Mouse (Mus musculus) myocyte (in vitro differentiated cells): ENCODE data around the gene Fam193a. TPM values are rescaled to one million over a fixed set of nuclear protein-coding genes. Genes with fewer than 3 reads are reported as not detected.

ENCODE experiments used
- H3K27me3 ChIP-seq: one replicate; pipeline ENCODE4 v1.6.1; 2011; ENCODE audit not compliant: control insufficient read depth, insufficient read depth, insufficient read length
- H3K36me3 ChIP-seq: one replicate; pipeline ENCODE4 v1.6.1; 2011; ENCODE audit not compliant: control insufficient read depth, insufficient read depth
- H3K4me2 ChIP-seq: one replicate; pipeline ENCODE4 v1.6.1; 2011; ENCODE audit warnings: low read depth, control low read depth
- H3K4me3 ChIP-seq: one replicate; pipeline ENCODE4 v1.5.1; 2011; ENCODE audit warnings: mild to moderate bottlenecking, control low read depth, moderate library complexity
- H3K79me2 ChIP-seq: one replicate; pipeline ENCODE4 v1.6.1; 2011; ENCODE audit not compliant: control insufficient read depth, insufficient read depth
- H3ac ChIP-seq: one replicate; pipeline ENCODE4 v1.6.1; 2011; ENCODE audit not compliant: control insufficient read depth, insufficient read length
- CEBPB ChIP-seq: IDR thresholded peaks from 2 replicates; pipeline ENCODE4 v1.6.1; 2011; ENCODE audit warnings: mild to moderate bottlenecking, moderate library complexity; ENCODE audit not compliant: poor library complexity, insufficient read depth, severe bottlenecking
- E2F4 ChIP-seq: IDR thresholded peaks from one replicate; pipeline ENCODE4 v1.6.1; 2011; ENCODE audit warnings: mild to moderate bottlenecking, control low read depth, moderate library complexity; ENCODE audit not compliant: insufficient read depth
- MAX ChIP-seq: IDR thresholded peaks from one replicate; pipeline ENCODE4 v1.6.1; 2011; ENCODE audit warnings: low read depth, mild to moderate bottlenecking, control low read depth
- MYOD1 ChIP-seq, 3 experiments: IDR thresholded peaks; one replicate each; pipeline ENCODE4 v1.6.1; 2011; ENCODE audit warnings: control low read depth in 2 of 3, low read depth in 2 of 3, mild to moderate bottlenecking in 2 of 3, moderate library complexity in 1 of 3; ENCODE audit not compliant: insufficient read length in 2 of 3, control insufficient read depth in 1 of 3
- MYOG ChIP-seq, 3 experiments: IDR thresholded peaks; one replicate each; pipeline ENCODE4 v1.6.1; 2011; ENCODE audit warnings: control low read depth in 2 of 3, low read depth in 2 of 3, mild to moderate bottlenecking in 2 of 3; ENCODE audit not compliant: insufficient read length in 2 of 3, control insufficient read depth in 1 of 3, insufficient read depth in 1 of 3
- POLR2A ChIP-seq: IDR thresholded peaks from one replicate; pipeline ENCODE4 v1.6.1; 2011; ENCODE audit warnings: low read depth, mild to moderate bottlenecking, control low read depth, moderate library complexity; ENCODE audit not compliant: insufficient read length
- POLR2AphosphoS2 ChIP-seq: IDR thresholded peaks from one replicate; pipeline ENCODE4 v1.6.1; 2011; ENCODE audit warnings: low read depth, control low read depth; ENCODE audit not compliant: insufficient read length
- REST ChIP-seq: IDR thresholded peaks from one replicate; pipeline ENCODE4 v1.6.1; 2011; ENCODE audit warnings: mild to moderate bottlenecking, control low read depth, moderate library complexity; ENCODE audit not compliant: insufficient read depth, insufficient read length
- SRF ChIP-seq: IDR thresholded peaks from one replicate; pipeline ENCODE4 v1.6.1; 2011; ENCODE audit warnings: low read depth; ENCODE audit not compliant: control insufficient read depth, insufficient read length
- TCF12 ChIP-seq: IDR thresholded peaks from one replicate; pipeline ENCODE4 v1.6.1; 2011; ENCODE audit warnings: mild to moderate bottlenecking, control low read depth; ENCODE audit not compliant: poor library complexity, insufficient read depth, severe bottlenecking
- TCF3 ChIP-seq: IDR thresholded peaks from one replicate; pipeline ENCODE4 v1.6.1; 2011; ENCODE audit warnings: low read depth, control low read depth; ENCODE audit not compliant: insufficient read length
- USF1 ChIP-seq: IDR thresholded peaks from one replicate; pipeline ENCODE4 v1.6.1; 2011; ENCODE audit warnings: low read depth, mild to moderate bottlenecking, control low read depth, moderate library complexity
- polyA plus RNA-seq: library from polyadenylated mRNA; unstranded; fragments of >200 nt; fragmentation: generic; extraction: Trizol; gene quantifications from one replicate; pipeline ENCODE4 v1.2.1, GENCODE M21; 2012; ENCODE audit warnings: missing spikeins

The Fam193a gene
- polyA plus RNA-seq, 1 experiment: 12.7 TPM

GRCm38 (mm10) chr5:34520458-34521209 is 150.9 kb downstream of the Fam193a start:
- Histone ChIP-seq H3K36me3 (no peaks in the 10 kb centered on the region), H3K27me3 (no peaks in the 10 kb centered on the region), H3ac (no peak overlapping the region), H3K4me2 (peak overlapping the region; percentile 1), H3K79me2 (no peaks in the 10 kb centered on the region), H3K4me3 (no peak overlapping the region)
- TF ChIP-seq MYOG (IDR thresholded peaks at IDR 0.05; ENCODE audit: control insufficient read depth in 1 of 3, insufficient read depth in 1 of 3, insufficient read length in 2 of 3, low read depth in 2 of 3) (no peak), E2F4 (no peak), USF1 (no peak), POLR2AphosphoS2 (no peak), SRF (no peak), TCF12 (no peak), MYOD1 (IDR thresholded peaks at IDR 0.05; ENCODE audit: control insufficient read depth in 1 of 3, insufficient read length in 2 of 3, low read depth in 2 of 3) (no peak), TCF3 (no peak), MAX (no peak), POLR2A (no peak), REST (no peak), CEBPB (no peak)

- Histone ChIP-seq H3K27me3 (no peaks in the 10 kb centered on the region), H3K4me3 (no peak overlapping the region)
- TF ChIP-seq E2F4: no peak
- no peak for TF ChIP-seq POLR2A
These were observed 151.6 kb downstream of the Fam193a start for GRCm38 (mm10) chr5:34521337-34521736.

GRCm38 (mm10) chr5:34523958-34524485 is 154.3 kb downstream of the Fam193a start:
- no peak overlapping the region for H3K4me2 ChIP-seq
- H3K27me3 ChIP-seq: no peaks in the 10 kb centered on the region
- H3K79me2 ChIP-seq: peaks cover 28% of the 10 kb centered on the region
- no peak for TF ChIP-seq POLR2A
- H3K4me3 ChIP-seq: no peak overlapping the region
- H3K36me3 ChIP-seq: no peaks in the 10 kb centered on the region
- H3ac ChIP-seq: no peak overlapping the region

More at GRCm38 (mm10) chr5:34521337-34521736, 151.6 kb downstream of the Fam193a start:
- Histone ChIP-seq H3K36me3 (no peaks in the 10 kb centered on the region), H3K4me2 (no peak overlapping the region), H3K79me2 (peaks cover 4% of the 10 kb centered on the region), H3ac (no peak overlapping the region)

- H3K79me2 ChIP-seq: peaks cover 28% of the 10 kb centered on the region
These were observed 154.8 kb downstream of the Fam193a start for GRCm38 (mm10) chr5:34524511-34524910.

GRCm38 (mm10) chr5:34525663-34526476 is 156.1 kb downstream of the Fam193a start, which contains the start of gene Sh3bp2:
Sh3bp2 (plus strand) TSS chr5:34525838.
- TF ChIP-seq SRF (no peak), MAX (no peak), POLR2A (peak; percentile 95), POLR2AphosphoS2 (peak; percentile 95), TCF3 (no peak), REST (no peak), TCF12 (no peak), MYOG (IDR thresholded peaks at IDR 0.05; ENCODE audit: control insufficient read depth in 1 of 3, insufficient read depth in 1 of 3, insufficient read length in 2 of 3, low read depth in 2 of 3) (no peak), USF1 (no peak), MYOD1 (IDR thresholded peaks at IDR 0.05; ENCODE audit: control insufficient read depth in 1 of 3, insufficient read length in 2 of 3, low read depth in 2 of 3) (peak in 2 of 3 experiments; percentile 36 to 62), CEBPB (no peak), E2F4 (no peak)
- peak within 1 kb of the TSS; percentile 69 for H3K4me3 ChIP-seq
- peak within 1 kb of the TSS; percentile 28 for H3ac ChIP-seq
- H3K79me2 ChIP-seq: peaks cover 28% of the 10 kb centered on the region
- H3K4me2 ChIP-seq: peak within 1 kb of the TSS; percentile 98
- H3K27me3 ChIP-seq: no peaks in the 10 kb centered on the region
- H3K36me3 ChIP-seq: no peaks in the 10 kb centered on the region

More at GRCm38 (mm10) chr5:34524511-34524910, 154.8 kb downstream of the Fam193a start:
- H3ac ChIP-seq: no peak overlapping the region
- TF ChIP-seq TCF12 (no peak), CEBPB (no peak), MAX (no peak), MYOG (IDR thresholded peaks at IDR 0.05; ENCODE audit: control insufficient read depth in 1 of 3, insufficient read depth in 1 of 3, insufficient read length in 2 of 3, low read depth in 2 of 3) (no peak), TCF3 (no peak), POLR2A (no peak), MYOD1 (IDR thresholded peaks at IDR 0.05; ENCODE audit: control insufficient read depth in 1 of 3, insufficient read length in 2 of 3, low read depth in 2 of 3) (no peak), POLR2AphosphoS2 (no peak), REST (no peak), USF1 (no peak), SRF (no peak)
- H3K4me2 ChIP-seq: no peak overlapping the region
- no peaks in the 10 kb centered on the region for H3K36me3 ChIP-seq
- no peaks in the 10 kb centered on the region for H3K27me3 ChIP-seq
- H3K4me3 ChIP-seq: no peak overlapping the region
